Mouse (Mus musculus) testis, adult 2 months (tissue): Measurements from ENCODE around the gene Ets2. TPM values are rescaled to one million over a fixed set of nuclear protein-coding genes. Genes with fewer than 3 reads are reported as not detected.

ENCODE experiments used
- H3K27ac ChIP-seq: fragments of 200-500 bp; 2 replicates; pipeline ENCODE4 v1.5.1; 2012; ENCODE audit warnings: low read depth, low read length; ENCODE audit not compliant: control insufficient read depth, insufficient read depth
- H3K27me3 ChIP-seq: fragments of 200-500 bp; 2 replicates; pipeline ENCODE4 v1.6.1; 2012; ENCODE audit warnings: mild to moderate bottlenecking, low read length, moderate library complexity; ENCODE audit not compliant: control insufficient read depth, insufficient read depth
- H3K36me3 ChIP-seq: fragments of 200-500 bp; 2 replicates; pipeline ENCODE4 v1.6.1; 2012; ENCODE audit warnings: mild to moderate bottlenecking, low read length; ENCODE audit not compliant: control insufficient read depth, insufficient read depth
- H3K4me1 ChIP-seq: fragments of 200-500 bp; 2 replicates; pipeline ENCODE4 v1.6.1; 2012; ENCODE audit warnings: low read length; ENCODE audit not compliant: control insufficient read depth, insufficient read depth
- H3K4me3 ChIP-seq: fragments of 200-500 bp; 2 replicates; pipeline ENCODE4 v1.5.1; 2012; ENCODE audit warnings: low read depth, mild to moderate bottlenecking, low read length, moderate library complexity, mixed read lengths; ENCODE audit not compliant: control insufficient read depth
- CTCF ChIP-seq: fragments of 200-500 bp; IDR thresholded peaks from 2 replicates; pipeline ENCODE4 v1.5.1; 2012; ENCODE audit warnings: low read depth, mild to moderate bottlenecking, inconsistent platforms, low read length, moderate library complexity; ENCODE audit not compliant: control insufficient read depth, insufficient read depth, insufficient replicate concordance
- POLR2A ChIP-seq: fragments of 200-500 bp; IDR thresholded peaks from 2 replicates; pipeline ENCODE4 v1.6.1; 2012; ENCODE audit warnings: low read depth, mild to moderate bottlenecking, inconsistent platforms, low read length, moderate library complexity; ENCODE audit not compliant: control insufficient read depth
- polyA plus RNA-seq: library from polyadenylated mRNA; depleted of rRNA; stranded (reverse); fragments of >200 nt; gene quantifications from 2 replicates; pipeline ENCODE4 v1.2.3, GENCODE M21; 2012

Ets2 gene
- polyA plus RNA-seq, 1 experiment = 1.0 TPM

GRCm38 (mm10) chr16:95676668-95677067 lies 25.2 kb upstream of the Ets2 start:
- H3K27ac ChIP-seq = no peak overlapping the region
- no peaks in the 10 kb centered on the region for H3K27me3 ChIP-seq
- H3K4me3 ChIP-seq = no peak overlapping the region
- TF ChIP-seq POLR2A (no peak), CTCF (no peak)
- H3K4me1 ChIP-seq = no peaks in the 10 kb centered on the region
- H3K36me3 ChIP-seq = no peaks in the 10 kb centered on the region

- H3K27me3 ChIP-seq = no peaks in the 10 kb centered on the region
- H3K4me3 ChIP-seq = no peak overlapping the region
- H3K27ac ChIP-seq = no peak overlapping the region
- no peaks in the 10 kb centered on the region for H3K36me3 ChIP-seq
- TF ChIP-seq POLR2A = no peak
- TF ChIP-seq CTCF = no peak
- H3K4me1 ChIP-seq = no peaks in the 10 kb centered on the region
Measured at GRCm38 (mm10) chr16:95682431-95682892, 19.4 kb upstream of the Ets2 start.

- H3K36me3 ChIP-seq = no peaks in the 10 kb centered on the region
- H3K27ac ChIP-seq = no peak overlapping the region
- no peaks in the 10 kb centered on the region for H3K4me1 ChIP-seq
- H3K4me3 ChIP-seq = no peak overlapping the region
- no peaks in the 10 kb centered on the region for H3K27me3 ChIP-seq
- TF ChIP-seq POLR2A (no peak), CTCF (no peak)
Measured at GRCm38 (mm10) chr16:95685807-95686206, 16.1 kb upstream of the Ets2 start.

- Histone ChIP-seq H3K27me3 (no peaks in the 10 kb centered on the region), H3K36me3 (no peaks in the 10 kb centered on the region), H3K4me3 (no peak overlapping the region), H3K27ac (no peak overlapping the region), H3K4me1 (no peaks in the 10 kb centered on the region)
- no peak for TF ChIP-seq POLR2A
- TF ChIP-seq CTCF = no peak
Measured at GRCm38 (mm10) chr16:95686246-95686645, 15.6 kb upstream of the Ets2 start.

- H3K4me3 ChIP-seq = no peak overlapping the region
- no peaks in the 10 kb centered on the region for H3K36me3 ChIP-seq
- H3K4me1 ChIP-seq = no peaks in the 10 kb centered on the region
- H3K27ac ChIP-seq = no peak overlapping the region
- TF ChIP-seq CTCF (no peak), POLR2A (no peak)
- no peaks in the 10 kb centered on the region for H3K27me3 ChIP-seq
Measured at GRCm38 (mm10) chr16:95686901-95687300, 15.0 kb upstream of the Ets2 start.

- Histone ChIP-seq H3K27ac (no peak overlapping the region), H3K36me3 (no peaks in the 10 kb centered on the region), H3K27me3 (no peaks in the 10 kb centered on the region), H3K4me1 (no peaks in the 10 kb centered on the region), H3K4me3 (no peak overlapping the region)
- TF ChIP-seq CTCF = no peak
- no peak for TF ChIP-seq POLR2A
Measured at GRCm38 (mm10) chr16:95688010-95688409, 13.9 kb upstream of the Ets2 start.

- TF ChIP-seq POLR2A (no peak), CTCF (no peak)
- Histone ChIP-seq H3K36me3 (no peaks in the 10 kb centered on the region), H3K27me3 (no peaks in the 10 kb centered on the region), H3K4me1 (no peaks in the 10 kb centered on the region), H3K27ac (no peak overlapping the region), H3K4me3 (no peak overlapping the region)
Measured at GRCm38 (mm10) chr16:95696599-95696998, 5.3 kb upstream of the Ets2 start.

- H3K27me3 ChIP-seq = no peaks in the 10 kb centered on the region
- no peak overlapping the region for H3K4me3 ChIP-seq
- no peak overlapping the region for H3K27ac ChIP-seq
- H3K36me3 ChIP-seq = no peaks in the 10 kb centered on the region
- TF ChIP-seq CTCF (no peak), POLR2A (no peak)
- H3K4me1 ChIP-seq = peaks cover 5% of the 10 kb centered on the region
Measured at GRCm38 (mm10) chr16:95699721-95700120, 2.2 kb upstream of the Ets2 start.

- no peak for TF ChIP-seq CTCF
- no peak for TF ChIP-seq POLR2A
- no peaks in the 10 kb centered on the region for H3K36me3 ChIP-seq
- H3K27ac ChIP-seq = no peak overlapping the region
- peaks cover 5% of the 10 kb centered on the region for H3K4me1 ChIP-seq
- no peak overlapping the region for H3K4me3 ChIP-seq
- H3K27me3 ChIP-seq = no peaks in the 10 kb centered on the region
Measured at GRCm38 (mm10) chr16:95700224-95700623, 1.7 kb upstream of the Ets2 start.
